Mouse (Mus musculus) CD4-positive, CD25-positive, alpha-beta regulatory T cell, adult 4 months (primary cell): ENCODE measurements around the gene 5530401A14Rik. TPM values are rescaled to one million over a fixed set of nuclear protein-coding genes. Genes with fewer than 3 reads are reported as not detected.

Experiments
- ATAC-seq: one replicate; pipeline ENCODE4 v1.8.0; 2017
- polyA plus RNA-seq, 2 experiments: library from polyadenylated mRNA; unstranded; fragments of 100-300 nt; shearing (Covaris generic); gene quantifications; one replicate each; pipeline ENCODE4 v1.2.1; 2017

5530401A14Rik gene
- polyA plus RNA-seq, 2 experiments from 2014 or later, result not detected

- ATAC-seq, result no peak
Observed at GRCm38 (mm10) chr11:81937516-81937915, 77.0 kb downstream of the 5530401A14Rik start.

GRCm38 (mm10) chr11:81940988-81941387, 80.5 kb downstream of the 5530401A14Rik start:
- no peak for ATAC-seq

- ATAC-seq, result no peak
Observed at GRCm38 (mm10) chr11:81942167-81942566, 81.7 kb downstream of the 5530401A14Rik start.

Other genes with a start within 250 kb of the 5530401A14Rik start
- not detected for gene Asic2, start 107.8 kb downstream of the 5530401A14Rik start, polyA plus RNA-seq
- not detected for gene Ccl2, start 174.9 kb downstream of the 5530401A14Rik start, polyA plus RNA-seq
- gene Gm17268, start 177.9 kb downstream of the 5530401A14Rik start, polyA plus RNA-seq, result not detected
- gene Ccl7, start 185.0 kb downstream of the 5530401A14Rik start, polyA plus RNA-seq, result not detected
- not detected for gene Ccl11, start 197.2 kb downstream of the 5530401A14Rik start, polyA plus RNA-seq
- not detected for gene Ccl12, start 241.2 kb downstream of the 5530401A14Rik start, polyA plus RNA-seq